Mouse (Mus musculus): Measurements from ENCODE around the gene Sell. TPM values are rescaled to one million over a fixed set of nuclear protein-coding genes. Genes with fewer than 3 reads are reported as not detected.

Sell gene
- polyA plus RNA-seq, 1 experiment from 2014 or later: 0.26 TPM

GRCm38 (mm10) chr1:164130013-164130412, 68.2 kb downstream of the Sell start:
- no peak overlapping the region for H3K4me2 ChIP-seq
- DNase-seq (no peak), ATAC-seq (ENCODE audit: insufficient read depth) (no peak)
- no peaks in the 10 kb centered on the region for H3K4me1 ChIP-seq (ENCODE audit: insufficient read depth)
- 66% methylated on average over 3 of the region's 3 CpGs for WGBS
- no peaks in the 10 kb centered on the region for H3K9me3 ChIP-seq (ENCODE audit: low read depth, low read length)
- H3K9ac ChIP-seq: no peak overlapping the region
- no peak for TF ChIP-seq CTCF (IDR thresholded peaks at IDR 0.05; ENCODE audit: low read depth)
- H3K27ac ChIP-seq (ENCODE audit: low read depth): no peak overlapping the region
- no peaks in the 10 kb centered on the region for H3K27me3 ChIP-seq (ENCODE audit: insufficient read depth, low read length)
- no peak overlapping the region for H3K4me3 ChIP-seq (ENCODE audit: low read depth, low read length)
- H3K36me3 ChIP-seq (ENCODE audit: insufficient read depth): no peaks in the 10 kb centered on the region

GRCm38 (mm10) chr1:164132609-164133008, 70.8 kb downstream of the Sell start:
- no peaks in the 10 kb centered on the region for H3K4me1 ChIP-seq (ENCODE audit: insufficient read depth)
- H3K4me2 ChIP-seq: no peak overlapping the region
- no peak for TF ChIP-seq CTCF (IDR thresholded peaks at IDR 0.05; ENCODE audit: low read depth)
- 35% methylated on average over 1 of the region's 1 CpGs for WGBS
- no peak overlapping the region for H3K4me3 ChIP-seq (ENCODE audit: low read depth, low read length)
- H3K9ac ChIP-seq: no peak overlapping the region
- no peaks in the 10 kb centered on the region for H3K27me3 ChIP-seq (ENCODE audit: insufficient read depth, low read length)
- DNase-seq (peak; percentile 50), ATAC-seq (ENCODE audit: insufficient read depth) (peak; percentile 57; the same call in 1 of the 2 replicates)
- H3K9me3 ChIP-seq (ENCODE audit: low read depth, low read length): no peaks in the 10 kb centered on the region
- H3K27ac ChIP-seq (ENCODE audit: low read depth): no peak overlapping the region
- H3K36me3 ChIP-seq (ENCODE audit: insufficient read depth): no peaks in the 10 kb centered on the region

Other genes starting within 250 kb of the Sell start
- 19.2 and 19.8 TPM in 2 replicates for gene Scyl3, start 132.9 kb upstream of the Sell start, polyA plus RNA-seq (2014; fragmentation: Nextera tagmentation; extraction: Ambion mirVana)
- 32.7 and 34.1 TPM in 2 replicates for gene BC055324, start 67.2 kb upstream of the Sell start, polyA plus RNA-seq (2014; fragmentation: Nextera tagmentation; extraction: Ambion mirVana)
- gene Mettl18, start 67.1 kb upstream of the Sell start, polyA plus RNA-seq (2014; fragmentation: Nextera tagmentation; extraction: Ambion mirVana): 9.0 and 10.2 TPM in 2 replicates
- gene Sele, start 13.7 kb upstream of the Sell start, polyA plus RNA-seq (2014; fragmentation: Nextera tagmentation; extraction: Ambion mirVana): not detected in 2 replicates
- gene Selp, start 53.3 kb downstream of the Sell start, polyA plus RNA-seq (2014; fragmentation: Nextera tagmentation; extraction: Ambion mirVana): not detected in 2 replicates
- gene F5, start 89.9 kb downstream of the Sell start, polyA plus RNA-seq (2014; fragmentation: Nextera tagmentation; extraction: Ambion mirVana): 0.42 and 0.53 TPM in 2 replicates
- 9.2 and 9.4 TPM in 2 replicates for gene Slc19a2, start 187.1 kb downstream of the Sell start, polyA plus RNA-seq (2014; fragmentation: Nextera tagmentation; extraction: Ambion mirVana)
- 5.0 and 6.0 TPM in 2 replicates for gene Ccdc181, start 213.6 kb downstream of the Sell start, polyA plus RNA-seq (2014; fragmentation: Nextera tagmentation; extraction: Ambion mirVana)
- 32.6 and 32.9 TPM in 2 replicates for gene Nme7, start 242.1 kb downstream of the Sell start, polyA plus RNA-seq (2014; fragmentation: Nextera tagmentation; extraction: Ambion mirVana)
- gene Blzf1, start 245.5 kb downstream of the Sell start, polyA plus RNA-seq (2014; fragmentation: Nextera tagmentation; extraction: Ambion mirVana): 23.9 and 27.8 TPM in 2 replicates

Data from lung, embryonic 14.5 days (tissue).